Mouse (Mus musculus) embryo, embryonic 11 days (tissue): ENCODE results near the gene Stat5b.

ENCODE experiments used
- DNase-seq: peaks from one replicate; pipeline ENCODE4 v3.0.0-alpha.2; 2015

Gene Stat5b

GRCm38 (mm10) chr11:100850038-100850777 is at the start of gene Stat5b:
Gene Stat5b (minus strand): TSS chr11:100850724.
- DNase-seq: peak; percentile 91

- peak; percentile 12 for DNase-seq
These were observed 48.1 kb upstream of the Stat5b start for GRCm38 (mm10) chr11:100898441-100899199.

- DNase-seq: no peak
These were observed 47.0 kb upstream of the Stat5b start for GRCm38 (mm10) chr11:100897294-100898231.

GRCm38 (mm10) chr11:100896078-100896477 is 45.6 kb upstream of the Stat5b start:
- DNase-seq: no peak

GRCm38 (mm10) chr11:100894146-100894918 is 43.8 kb upstream of the Stat5b start:
- no peak for DNase-seq

GRCm38 (mm10) chr11:100893482-100893881 is 43.0 kb upstream of the Stat5b start:
- DNase-seq: peak; percentile 90

- DNase-seq: no peak
These were observed 41.9 kb upstream of the Stat5b start for GRCm38 (mm10) chr11:100892435-100892834.

- no peak for DNase-seq
These were observed 41.0 kb upstream of the Stat5b start for GRCm38 (mm10) chr11:100891256-100892123.

- DNase-seq: no peak
These were observed 40.0 kb upstream of the Stat5b start for GRCm38 (mm10) chr11:100890481-100890880.

GRCm38 (mm10) chr11:100888348-100888820 is 37.9 kb upstream of the Stat5b start:
- no peak for DNase-seq

- DNase-seq: no peak
These were observed 37.2 kb upstream of the Stat5b start for GRCm38 (mm10) chr11:100887764-100888163.

GRCm38 (mm10) chr11:100887236-100887635 is 36.7 kb upstream of the Stat5b start:
- DNase-seq: no peak

- no peak for DNase-seq
These were observed 35.7 kb upstream of the Stat5b start for GRCm38 (mm10) chr11:100886188-100886740.

GRCm38 (mm10) chr11:100885472-100885871 is 34.9 kb upstream of the Stat5b start:
- no peak for DNase-seq

- DNase-seq: no peak
These were observed 33.1 kb upstream of the Stat5b start for GRCm38 (mm10) chr11:100883640-100884039.

- no peak for DNase-seq
These were observed 29.0 kb upstream of the Stat5b start for GRCm38 (mm10) chr11:100879321-100880078.

- DNase-seq: no peak
These were observed 25.2 kb upstream of the Stat5b start for GRCm38 (mm10) chr11:100875761-100876160.

GRCm38 (mm10) chr11:100870968-100871350 is 20.4 kb upstream of the Stat5b start:
- DNase-seq: no peak

- DNase-seq: no peak
These were observed 19.9 kb upstream of the Stat5b start for GRCm38 (mm10) chr11:100870256-100870967.
